Mouse (Mus musculus) cerebellum, adult 2 months (tissue): ENCODE results near the gene Cep57l1. TPM values are rescaled to one million over a fixed set of nuclear protein-coding genes. Genes with fewer than 3 reads are reported as not detected.

Experiments used
- DNase-seq, 2 experiments: peaks; one replicate each; pipeline ENCODE4 v3.0.0; 2021
- H3K27ac ChIP-seq: fragments of 200-500 bp; 2 replicates; pipeline ENCODE4 v1.5.1; 2012; ENCODE audit warnings: low read length, control low read depth, inconsistent platforms; ENCODE audit not compliant: insufficient read depth
- H3K27me3 ChIP-seq: fragments of 200-500 bp; 2 replicates; pipeline ENCODE4 v1.6.1; 2012; ENCODE audit warnings: inconsistent platforms, mild to moderate bottlenecking, low read length, moderate library complexity; ENCODE audit not compliant: control insufficient read depth, insufficient read depth
- H3K4me1 ChIP-seq: fragments of 200-500 bp; 2 replicates; pipeline ENCODE4 v1.6.1; 2011; ENCODE audit warnings: low read length; ENCODE audit not compliant: control insufficient read depth, insufficient read depth
- H3K4me3 ChIP-seq: fragments of 200-500 bp; replicated peaks from 2 replicates; pipeline ENCODE3; 2011; ENCODE audit warnings: mild to moderate bottlenecking, low read depth, low read length, control low read depth; ENCODE audit not compliant: insufficient read depth
- CTCF ChIP-seq: fragments of 200-500 bp; IDR thresholded peaks from 2 replicates; pipeline ENCODE4 v1.5.1; 2011; ENCODE audit warnings: low read depth, mild to moderate bottlenecking, control low read depth, low read length, moderate library complexity, borderline replicate concordance; ENCODE audit not compliant: insufficient read depth
- POLR2A ChIP-seq: fragments of 200-500 bp; IDR thresholded peaks from 2 replicates; pipeline ENCODE4 v1.6.1; 2011; ENCODE audit warnings: low read length, control low read depth, borderline replicate concordance; ENCODE audit not compliant: insufficient read depth
- WGBS: fragments of 180-500 bp; shearing (Covaris S2); methylation state at CpG from one replicate; pipeline ENCODE4 v1.1.7; 2018; 5-methylcytosine and 5-hydroxymethylcytosine counted together
- polyA plus RNA-seq: library from polyadenylated mRNA; depleted of rRNA; stranded (reverse); fragments of >200 nt; gene quantifications from 2 replicates; pipeline ENCODE4 v1.2.3, GENCODE M21; 2012

Gene Cep57l1
- polyA plus RNA-seq, 1 experiment, result 5.3 TPM

- DNase-seq, result no peak
- WGBS, result 83% methylated on average over 8 of the region's 8 CpGs
- Histone ChIP-seq H3K4me1 (no peaks in the 10 kb centered on the region), H3K27ac (no peak overlapping the region), H3K27me3 (no peaks in the 10 kb centered on the region), H3K4me3 (no peak overlapping the region)
- no peak for TF ChIP-seq CTCF
- TF ChIP-seq POLR2A, result no peak
Observed at GRCm38 (mm10) chr10:41709341-41709740, 100.3 kb downstream of the Cep57l1 start.

- no peak overlapping the region for H3K27ac ChIP-seq
- DNase-seq, result no peak
- 79% methylated on average over 5 of the region's 5 CpGs for WGBS
- H3K27me3 ChIP-seq, result no peaks in the 10 kb centered on the region
- no peak overlapping the region for H3K4me3 ChIP-seq
- no peaks in the 10 kb centered on the region for H3K4me1 ChIP-seq
- TF ChIP-seq CTCF, result no peak
- TF ChIP-seq POLR2A, result no peak
Observed at GRCm38 (mm10) chr10:41699669-41700068, 110.0 kb downstream of the Cep57l1 start.

DNA sequence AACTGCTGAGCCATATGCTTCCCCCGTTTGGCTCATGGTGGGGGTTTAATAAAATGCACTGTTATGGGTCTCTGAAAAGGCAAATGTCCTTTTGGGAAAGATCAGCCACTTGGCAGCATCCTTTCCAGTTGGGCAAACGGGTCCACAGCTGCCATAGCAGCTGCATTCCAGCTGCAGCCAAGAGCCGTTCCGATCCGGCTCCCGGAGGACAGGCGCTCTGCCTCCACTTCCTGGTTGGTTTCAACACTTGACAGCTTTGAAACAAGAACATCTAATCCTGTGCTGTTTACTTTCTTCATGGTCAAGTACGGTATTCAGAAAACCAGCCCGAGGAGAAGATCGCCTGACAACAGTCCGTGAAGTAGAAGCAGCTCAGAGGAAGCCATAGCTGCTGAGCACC lies 112.6 kb downstream of the Cep57l1 start:
- Histone ChIP-seq H3K27me3 (no peaks in the 10 kb centered on the region), H3K4me1 (no peaks in the 10 kb centered on the region), H3K27ac (no peak overlapping the region), H3K4me3 (no peak overlapping the region)
- no peak for DNase-seq
- TF ChIP-seq POLR2A, result no peak
- TF ChIP-seq CTCF, result no peak
- 51% methylated on average over 11 of the region's 11 CpGs for WGBS

- no peak for TF ChIP-seq CTCF
- no peak for TF ChIP-seq POLR2A
- 42% methylated on average over 4 of the region's 4 CpGs for WGBS
- H3K4me3 ChIP-seq, result no peak overlapping the region
Observed at GRCm38 (mm10) chr10:41690978-41691377, 118.7 kb downstream of the Cep57l1 start.

GRCm38 (mm10) chr10:41689941-41690887 lies 119.5 kb downstream of the Cep57l1 start:
- Histone ChIP-seq H3K27ac (no peak overlapping the region), H3K4me1 (no peaks in the 10 kb centered on the region), H3K4me3 (peak overlapping the region; percentile 60), H3K27me3 (no peaks in the 10 kb centered on the region)
- no peak for TF ChIP-seq POLR2A
- peak; percentile 90 for TF ChIP-seq CTCF
- 21% methylated on average over 24 of the region's 24 CpGs for WGBS
- peak; percentile 56 to 72 for DNase-seq

More at GRCm38 (mm10) chr10:41690978-41691377, 118.7 kb downstream of the Cep57l1 start:
- no peak for DNase-seq
- Histone ChIP-seq H3K27me3 (no peaks in the 10 kb centered on the region), H3K27ac (no peak overlapping the region), H3K4me1 (no peaks in the 10 kb centered on the region)

DNA sequence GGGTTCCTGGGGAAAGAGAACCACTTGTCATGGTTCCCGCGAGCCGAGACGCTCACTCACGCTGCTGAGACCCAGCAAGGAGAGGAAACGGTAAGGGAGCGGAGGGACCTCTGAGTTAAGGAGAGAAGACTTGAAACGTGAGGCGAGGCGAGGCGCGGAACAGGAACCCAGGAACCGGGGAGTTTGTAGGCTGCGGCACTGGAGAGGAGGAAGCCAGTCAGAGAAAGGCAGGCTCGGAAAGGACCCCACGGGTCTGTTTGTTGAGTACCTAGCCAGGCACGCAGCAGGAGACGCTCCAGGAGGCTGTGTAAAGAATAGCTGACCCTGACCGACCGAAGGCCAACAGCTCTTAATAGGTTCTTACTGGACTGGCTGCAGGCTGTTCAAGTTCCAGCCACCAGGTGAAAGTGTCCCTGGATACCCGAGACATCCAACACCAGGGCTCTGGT lies 125.1 kb downstream of the Cep57l1 start:
- Histone ChIP-seq H3K4me3 (no peak overlapping the region), H3K27ac (no peak overlapping the region), H3K27me3 (no peaks in the 10 kb centered on the region), H3K4me1 (peaks cover 3% of the 10 kb centered on the region; the same call in 1 of the 2 replicates)
- TF ChIP-seq CTCF (no peak), POLR2A (no peak)
- DNase-seq, result no peak
- 12% methylated on average over 21 of the region's 21 CpGs for WGBS

DNA sequence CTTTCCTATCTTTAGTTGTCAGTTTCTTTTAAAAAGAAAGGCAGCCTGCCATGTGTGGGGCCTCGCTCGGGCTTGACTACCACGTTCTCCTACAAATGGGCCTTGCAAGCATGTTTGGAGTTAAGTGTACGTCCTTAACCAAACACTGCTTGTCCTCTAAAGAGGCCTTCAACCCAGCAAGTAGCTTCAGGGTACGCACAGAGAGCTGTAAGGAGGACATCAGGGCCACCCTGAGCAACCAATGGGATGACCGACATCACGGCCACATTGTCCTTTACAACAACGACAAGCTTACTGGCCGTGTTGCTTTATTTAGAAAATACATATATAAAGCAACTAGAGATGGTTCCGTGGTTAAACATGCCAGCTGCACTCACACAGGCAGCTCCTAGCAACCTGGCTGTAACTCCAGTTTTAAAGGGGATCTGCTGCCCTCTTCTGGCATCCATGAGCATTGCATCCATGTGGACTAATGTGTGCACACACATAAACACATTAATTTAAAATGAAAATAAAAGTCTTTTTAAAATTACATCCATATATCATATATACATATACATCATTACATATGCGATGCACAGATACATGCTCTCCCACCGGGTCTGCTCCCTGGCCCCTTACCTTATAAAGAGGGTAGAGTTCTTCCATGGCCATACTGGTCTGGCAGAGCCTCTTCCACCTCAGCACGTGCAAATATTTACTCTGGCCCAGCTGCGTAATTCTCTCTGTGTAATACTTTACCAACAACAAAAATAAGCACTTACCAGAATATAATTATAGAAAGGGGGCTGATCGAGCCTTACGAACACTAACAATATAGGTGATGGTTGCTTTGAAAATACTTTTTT lies 126.9 kb downstream of the Cep57l1 start:
- no peaks in the 10 kb centered on the region for H3K27me3 ChIP-seq
- WGBS, result 34% methylated on average over 16 of the region's 16 CpGs
- peak; percentile 79 to 90 for DNase-seq
- peak; percentile 88 for TF ChIP-seq CTCF
- TF ChIP-seq POLR2A, result no peak
- no peak overlapping the region for H3K4me3 ChIP-seq
- no peak overlapping the region for H3K27ac ChIP-seq
- peaks cover 3% of the 10 kb centered on the region; the same call in 1 of the 2 replicates for H3K4me1 ChIP-seq
